Mouse (Mus musculus) brain, adult 2 months (tissue): ENCODE measurements at regions not wholly inside any gene's neighbourhood (a gene's known extent, or its start where the extent isn't known, plus 50 kb on each side); places are given as distances from the start of the nearest gene placed in this dataset.
A peak's percentile ranks its signal among the peaks of the same experiment; 100 is the strongest.
"Not testable (repeated sequence)": the region's sequence is repeated elsewhere in the genome, so short reads cannot be mapped to it uniquely, and the experiment has no call there.

ENCODE experiments used
- DNase-seq: peaks from one replicate; pipeline ENCODE4 v3.0.0; 2011; ENCODE audit warnings: low read depth, low spot score

DNA sequence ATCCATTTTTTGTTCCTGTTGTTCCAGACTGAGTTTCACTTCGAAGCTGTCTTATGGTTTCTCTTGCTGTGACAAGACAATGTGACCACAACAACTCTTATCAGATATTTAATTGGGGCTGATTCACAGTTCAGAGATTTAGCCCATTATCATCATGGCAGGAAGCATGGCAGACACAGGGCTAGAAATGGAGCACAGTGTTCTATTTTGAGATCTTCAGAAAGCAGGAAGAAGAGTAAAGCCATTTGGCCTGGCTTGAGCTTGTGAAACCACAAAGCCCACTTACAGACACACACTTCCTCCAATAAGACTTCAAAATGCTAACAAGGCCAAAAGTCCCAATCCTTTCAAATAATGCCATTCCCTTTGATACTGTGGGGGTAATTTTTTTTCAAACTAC, 670.4 kb upstream of the Cdh12 start:
- no peak for DNase-seq

DNA sequence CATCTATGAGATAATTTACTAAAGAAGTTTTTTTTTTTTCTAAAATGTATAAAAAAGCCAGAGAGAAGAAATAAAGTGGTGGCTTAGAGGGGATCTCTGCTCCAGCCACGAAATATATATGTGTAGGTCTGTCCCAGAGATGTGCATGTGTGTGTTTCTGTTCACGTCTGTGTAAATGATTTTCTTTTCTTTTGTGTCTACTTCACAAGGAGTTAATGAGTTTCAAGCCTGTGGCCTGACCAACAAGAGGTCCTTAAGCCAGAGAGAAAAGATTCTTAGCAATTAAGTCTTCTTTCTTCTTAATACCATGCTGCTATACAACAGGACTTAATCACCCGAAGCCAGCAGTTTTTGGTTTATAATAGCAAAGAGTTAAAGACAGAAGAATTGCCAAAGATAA, 665.2 kb upstream of the Cdh12 start:
- DNase-seq: no peak

DNA sequence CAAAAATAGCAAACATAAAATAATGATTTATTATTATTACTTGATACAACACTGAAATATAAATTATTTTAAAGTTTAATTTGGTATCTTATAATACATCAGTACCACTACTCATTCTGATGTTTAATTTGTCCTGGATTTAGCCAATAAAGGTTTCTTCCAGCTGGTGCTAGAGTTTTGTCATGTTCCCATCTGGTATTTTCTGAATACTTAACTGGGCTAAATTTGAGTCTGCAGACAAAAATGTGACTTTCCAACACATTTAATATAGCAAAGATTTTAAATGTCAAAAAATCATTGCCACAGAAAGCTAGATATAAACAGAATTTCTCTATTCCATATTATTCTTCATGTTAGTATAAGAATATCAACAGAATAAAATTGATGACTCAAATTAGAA, 642.1 kb upstream of the Cdh12 start:
- DNase-seq: peak; percentile 59

DNA sequence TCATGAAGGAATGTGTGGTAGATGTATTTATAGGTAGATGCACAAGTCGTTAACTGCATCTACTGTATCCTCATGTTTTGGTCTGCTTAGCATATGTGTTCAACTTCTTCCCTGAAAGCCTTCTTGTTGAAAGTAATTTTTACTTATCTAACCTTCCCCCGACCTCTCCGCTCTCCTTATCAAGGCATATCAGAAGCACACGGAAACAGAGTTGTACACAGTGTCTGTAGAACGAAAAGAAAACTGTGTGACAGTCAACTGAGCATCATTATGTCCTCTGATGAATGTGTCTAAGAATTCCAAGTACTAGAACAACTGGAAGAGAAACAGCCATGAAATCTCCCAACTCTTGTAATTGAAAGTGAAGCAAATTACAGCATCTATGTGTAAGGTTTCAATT, 635.4 kb upstream of the Cdh12 start:
- no peak for DNase-seq

DNA sequence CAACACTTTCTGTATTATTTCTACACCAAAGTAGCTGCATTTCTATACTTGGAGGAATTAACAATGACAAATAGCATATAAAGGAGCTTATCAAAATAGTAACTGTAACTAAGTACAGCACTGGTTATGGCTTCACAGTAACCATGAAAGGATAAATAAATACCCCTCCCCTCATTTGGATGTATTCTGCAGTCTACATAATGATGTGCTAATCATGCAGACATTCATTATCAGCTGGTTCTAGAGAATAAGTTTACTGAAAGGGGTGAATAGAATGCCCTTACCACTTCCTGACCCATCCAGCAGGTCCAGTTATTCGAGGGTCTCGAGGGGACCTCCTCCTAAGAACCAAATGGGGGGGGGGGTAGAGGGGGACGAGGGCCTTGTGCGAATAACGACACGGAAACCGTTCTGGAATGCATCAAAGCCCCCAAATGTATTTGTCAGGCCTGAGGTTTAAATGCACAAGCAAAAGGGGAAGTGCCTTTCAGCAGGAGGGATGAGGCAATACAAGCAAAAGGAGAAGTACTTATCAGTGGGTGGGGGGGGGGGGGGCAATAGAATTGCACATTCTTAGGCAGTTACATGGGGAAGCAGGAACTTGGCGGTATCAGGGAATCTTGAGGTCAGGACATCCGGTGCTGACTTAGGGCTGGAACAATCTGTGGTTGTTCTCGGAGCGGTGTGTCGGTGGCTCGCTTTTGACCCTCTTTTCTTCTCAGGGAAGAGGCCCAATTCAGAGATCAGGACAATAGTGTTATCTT, 592.0 kb upstream of the Cdh12 start:
- DNase-seq: not testable (repeated sequence)

DNA sequence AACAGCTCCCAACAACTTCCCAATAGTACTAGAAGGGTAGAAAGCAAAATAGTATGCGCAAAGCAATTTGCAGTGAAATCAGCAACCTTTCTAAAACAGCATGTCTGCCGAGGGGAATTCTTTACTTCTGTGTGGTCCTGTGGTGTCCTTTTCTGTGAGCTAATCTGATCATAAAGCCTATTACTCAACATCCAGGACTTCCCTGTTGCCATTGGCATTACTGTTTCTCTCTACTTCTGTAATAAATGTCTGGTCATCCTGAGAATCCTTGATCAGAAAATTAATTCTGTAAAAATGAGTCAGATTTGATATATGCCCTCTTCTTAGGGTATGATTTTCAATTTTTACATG, 591.4 kb upstream of the Cdh12 start:
- DNase-seq: no peak

DNA sequence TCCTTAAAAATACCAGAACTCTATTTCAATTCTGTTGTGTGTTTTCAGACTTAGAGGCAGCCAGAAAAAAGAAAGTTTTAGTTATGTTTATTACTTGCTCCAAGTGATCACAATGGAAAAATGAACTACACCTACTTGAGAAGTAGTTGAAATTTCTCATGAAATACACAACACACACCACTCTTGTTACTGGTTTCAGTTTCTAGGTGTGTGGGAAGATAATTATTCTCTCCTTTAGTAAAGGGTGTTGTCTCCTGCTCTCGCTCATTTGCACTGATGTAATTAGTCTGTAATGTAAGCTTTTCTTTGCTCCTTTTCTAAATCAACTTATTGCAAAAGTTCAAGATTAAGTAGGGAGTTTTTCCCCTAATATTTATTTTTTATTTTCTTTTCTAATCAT, 590.4 kb upstream of the Cdh12 start:
- DNase-seq: no peak

DNA sequence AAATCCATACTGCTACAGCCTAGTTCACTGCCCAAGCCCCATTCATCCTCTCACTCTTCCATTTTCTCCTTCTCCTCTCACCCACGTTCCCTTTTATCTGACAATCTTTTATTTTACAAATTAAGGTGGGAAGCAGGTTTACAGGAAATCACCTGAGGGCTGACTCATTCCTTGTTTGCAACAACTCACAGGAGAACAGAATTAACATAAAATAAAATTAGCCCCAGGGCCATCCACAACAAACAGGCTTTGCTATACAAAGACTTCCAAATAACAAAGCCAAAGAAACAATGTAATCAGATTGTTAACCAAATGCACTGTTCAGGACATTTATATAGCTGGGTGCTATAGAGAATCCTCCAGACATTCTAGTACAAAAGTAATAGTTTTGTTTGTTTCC, 585.1 kb upstream of the Cdh12 start:
- DNase-seq: no peak

DNA sequence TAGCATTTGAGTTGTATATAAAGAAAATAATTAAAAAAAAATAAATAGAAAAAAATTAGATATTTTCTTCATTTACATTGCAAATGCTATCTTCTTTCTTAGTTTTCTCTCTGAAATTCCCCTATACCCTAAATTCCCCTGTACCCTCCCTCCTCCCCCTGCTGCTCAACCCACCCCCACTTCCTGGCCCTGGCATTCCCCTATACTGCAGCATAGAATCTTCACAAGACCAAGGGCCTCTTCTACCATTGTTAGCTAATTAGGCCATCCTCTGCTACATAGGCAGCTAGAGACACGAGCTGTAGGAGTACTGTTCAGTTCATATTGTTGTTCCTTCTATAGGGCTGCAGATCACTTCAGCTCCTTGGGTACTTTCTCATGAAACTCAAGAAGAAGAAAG, 582.5 kb upstream of the Cdh12 start:
- no peak for DNase-seq

DNA sequence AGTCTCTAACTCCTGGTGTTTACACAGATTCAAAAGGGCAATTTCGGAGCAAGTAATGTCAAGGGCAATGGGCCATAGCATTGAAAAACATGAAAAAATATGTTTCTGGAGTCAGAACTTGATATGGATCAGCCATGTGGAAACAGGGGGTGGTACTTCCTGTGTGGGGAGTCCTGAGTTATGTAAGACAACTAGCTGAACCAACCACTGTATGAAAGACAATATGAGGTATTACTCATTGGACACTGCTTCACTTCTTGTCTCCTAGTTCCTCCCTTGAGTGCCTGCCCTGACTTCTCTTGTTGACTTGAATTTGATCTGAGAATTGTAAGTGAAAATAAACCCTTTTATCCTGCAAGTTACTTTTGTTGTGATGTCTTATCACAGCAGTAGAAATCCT, 580.0 kb upstream of the Cdh12 start:
- no peak for DNase-seq

GRCm38 (mm10) chr15:19872611-19873010, 576.5 kb upstream of the Cdh12 start:
- no peak for DNase-seq
